Mouse (Mus musculus): Measurements from ENCODE around the gene Cks1b. TPM values are rescaled to one million over a fixed set of nuclear protein-coding genes. Genes with fewer than 3 reads are reported as not detected.

The Cks1b gene
- polyA plus RNA-seq (2015; fragmentation: Nextera tagmentation; extraction: Ambion mirVana) = 269 and 311 TPM in 2 replicates

- Histone ChIP-seq H3K9me3 (ENCODE audit: control insufficient read depth, low read length) (no peaks in the 10 kb centered on the region), H3K9ac (ENCODE audit: low read depth, low read length) (peak within 1 kb of the TSS; percentile 72), H3K36me3 (ENCODE audit: control insufficient read depth, insufficient read depth, low read length) (peaks cover 19% of the 10 kb centered on the region), H3K4me3 (ENCODE audit: low read length) (peak within 1 kb of the TSS; percentile 60), H3K27ac (ENCODE audit: low read length) (peak within 1 kb of the TSS; percentile 98), H3K4me2 (ENCODE audit: low read depth, low read length) (peak within 1 kb of the TSS; percentile 86), H3K27me3 (replicated peaks; ENCODE audit: control insufficient read depth, insufficient read depth, low read length) (no peaks in the 10 kb centered on the region), H3K4me1 (ENCODE audit: control insufficient read depth, insufficient read depth, low read length) (peaks cover 28% of the 10 kb centered on the region)
- WGBS = under 1% methylated on average over 39 of the region's 39 CpGs
- peak; percentile 94 for ATAC-seq
These were observed at the start of gene Cks1b, which contains the start of gene Shc1 for GRCm38 (mm10) chr3:89418170-89418860. Gene Cks1b, minus strand, starts transcription at chr3:89418383. Gene Shc1, plus strand, starts transcription at chr3:89418443.

GRCm38 (mm10) chr3:89458965-89459807 is 41.0 kb upstream of the Cks1b start:
- Histone ChIP-seq H3K27ac (ENCODE audit: low read length) (peak overlapping the region; percentile 89), H3K4me3 (ENCODE audit: low read length) (peak overlapping the region; percentile 76), H3K27me3 (replicated peaks; ENCODE audit: control insufficient read depth, insufficient read depth, low read length) (no peaks in the 10 kb centered on the region), H3K9ac (ENCODE audit: low read depth, low read length) (peak overlapping the region; percentile 85), H3K4me2 (ENCODE audit: low read depth, low read length) (peak overlapping the region; percentile 84), H3K9me3 (ENCODE audit: control insufficient read depth, low read length) (no peaks in the 10 kb centered on the region), H3K36me3 (ENCODE audit: control insufficient read depth, insufficient read depth, low read length) (0 out of 2 replicates have a peak, but pooled peaks cover 3% of the 10 kb centered on the region), H3K4me1 (ENCODE audit: control insufficient read depth, insufficient read depth, low read length) (peaks cover 15% of the 10 kb centered on the region)
- WGBS = under 1% methylated on average over 35 of the region's 36 CpGs
- ATAC-seq = peak; percentile 89

GRCm38 (mm10) chr3:89458372-89458964 is 40.3 kb upstream of the Cks1b start:
- Histone ChIP-seq H3K27ac (ENCODE audit: low read length) (peak overlapping the region; percentile 55), H3K9ac (ENCODE audit: low read depth, low read length) (0 out of 2 replicates have a peak overlapping the region, but pooled peaks have one; percentile 85), H3K9me3 (ENCODE audit: control insufficient read depth, low read length) (no peaks in the 10 kb centered on the region), H3K4me3 (ENCODE audit: low read length) (peak overlapping the region; percentile 76), H3K36me3 (ENCODE audit: control insufficient read depth, insufficient read depth, low read length) (0 out of 2 replicates have a peak, but pooled peaks cover 3% of the 10 kb centered on the region), H3K27me3 (replicated peaks; ENCODE audit: control insufficient read depth, insufficient read depth, low read length) (no peaks in the 10 kb centered on the region), H3K4me2 (ENCODE audit: low read depth, low read length) (peak overlapping the region; percentile 84), H3K4me1 (ENCODE audit: control insufficient read depth, insufficient read depth, low read length) (peaks cover 15% of the 10 kb centered on the region)
- ATAC-seq = peak; percentile 65
- 42% methylated on average over 13 of the region's 13 CpGs for WGBS

GRCm38 (mm10) chr3:89456726-89457665 is 38.8 kb upstream of the Cks1b start:
- H3K9me3 ChIP-seq (ENCODE audit: control insufficient read depth, low read length) = no peaks in the 10 kb centered on the region
- H3K27me3 ChIP-seq (replicated peaks; ENCODE audit: control insufficient read depth, insufficient read depth, low read length) = no peaks in the 10 kb centered on the region
- H3K4me3 ChIP-seq (ENCODE audit: low read length) = no peak overlapping the region
- H3K4me1 ChIP-seq (ENCODE audit: control insufficient read depth, insufficient read depth, low read length) = peaks cover 15% of the 10 kb centered on the region
- WGBS = 34% methylated on average over 10 of the region's 10 CpGs
- H3K27ac ChIP-seq (ENCODE audit: low read length) = no peak overlapping the region
- no peak overlapping the region for H3K4me2 ChIP-seq (ENCODE audit: low read depth, low read length)
- 0 out of 2 replicates have a peak, but pooled peaks cover 3% of the 10 kb centered on the region for H3K36me3 ChIP-seq (ENCODE audit: control insufficient read depth, insufficient read depth, low read length)
- peak; percentile 34 for ATAC-seq
- H3K9ac ChIP-seq (ENCODE audit: low read depth, low read length) = no peak overlapping the region

GRCm38 (mm10) chr3:89455786-89456285 is 37.7 kb upstream of the Cks1b start:
- no peak for ATAC-seq
- 83% methylated on average over 1 of the region's 1 CpGs for WGBS

GRCm38 (mm10) chr3:89454401-89455177 is 36.4 kb upstream of the Cks1b start, which contains the start of gene Pmvk:
Gene Pmvk, plus strand, starts transcription at chr3:89454541.
- Histone ChIP-seq H3K27me3 (replicated peaks; ENCODE audit: control insufficient read depth, insufficient read depth, low read length) (no peaks in the 10 kb centered on the region), H3K4me2 (ENCODE audit: low read depth, low read length) (no peak within 1 kb of the TSS), H3K4me3 (ENCODE audit: low read length) (no peak within 1 kb of the TSS), H3K36me3 (ENCODE audit: control insufficient read depth, insufficient read depth, low read length) (no peaks in the 10 kb centered on the region), H3K27ac (ENCODE audit: low read length) (no peak within 1 kb of the TSS), H3K9me3 (ENCODE audit: control insufficient read depth, low read length) (no peaks in the 10 kb centered on the region), H3K9ac (ENCODE audit: low read depth, low read length) (no peak within 1 kb of the TSS), H3K4me1 (ENCODE audit: control insufficient read depth, insufficient read depth, low read length) (peaks cover 16% of the 10 kb centered on the region)
- WGBS = 58% methylated on average over 10 of the region's 10 CpGs
- ATAC-seq = no peak

More at GRCm38 (mm10) chr3:89455786-89456285, 37.7 kb upstream of the Cks1b start:
- Histone ChIP-seq H3K27me3 (replicated peaks; ENCODE audit: control insufficient read depth, insufficient read depth, low read length) (no peaks in the 10 kb centered on the region), H3K9ac (ENCODE audit: low read depth, low read length) (no peak overlapping the region), H3K4me1 (ENCODE audit: control insufficient read depth, insufficient read depth, low read length) (peaks cover 18% of the 10 kb centered on the region), H3K27ac (ENCODE audit: low read length) (no peak overlapping the region), H3K4me2 (ENCODE audit: low read depth, low read length) (no peak overlapping the region), H3K36me3 (ENCODE audit: control insufficient read depth, insufficient read depth, low read length) (no peaks in the 10 kb centered on the region), H3K9me3 (ENCODE audit: control insufficient read depth, low read length) (no peaks in the 10 kb centered on the region), H3K4me3 (ENCODE audit: low read length) (no peak overlapping the region)

- WGBS = 72% methylated on average over 1 of the region's 1 CpGs
- ATAC-seq = no peak
These were observed 33.7 kb upstream of the Cks1b start for GRCm38 (mm10) chr3:89451916-89452315.

GRCm38 (mm10) chr3:89449541-89449940 is 31.4 kb upstream of the Cks1b start:
- Histone ChIP-seq H3K4me3 (ENCODE audit: low read length) (no peak overlapping the region), H3K4me2 (ENCODE audit: low read depth, low read length) (no peak overlapping the region), H3K4me1 (ENCODE audit: control insufficient read depth, insufficient read depth, low read length) (0 out of 2 replicates have a peak, but pooled peaks cover 7% of the 10 kb centered on the region), H3K36me3 (ENCODE audit: control insufficient read depth, insufficient read depth, low read length) (peaks cover 8% of the 10 kb centered on the region; the same call in 1 of the 2 replicates), H3K27ac (ENCODE audit: low read length) (no peak overlapping the region), H3K27me3 (replicated peaks; ENCODE audit: control insufficient read depth, insufficient read depth, low read length) (no peaks in the 10 kb centered on the region), H3K9ac (ENCODE audit: low read depth, low read length) (no peak overlapping the region), H3K9me3 (ENCODE audit: control insufficient read depth, low read length) (no peaks in the 10 kb centered on the region)
- WGBS = 52% methylated on average over 7 of the region's 7 CpGs
- peak; percentile 51 for ATAC-seq

More at GRCm38 (mm10) chr3:89451916-89452315, 33.7 kb upstream of the Cks1b start:
- no peaks in the 10 kb centered on the region for H3K9me3 ChIP-seq (ENCODE audit: control insufficient read depth, low read length)
- no peaks in the 10 kb centered on the region for H3K27me3 ChIP-seq (replicated peaks; ENCODE audit: control insufficient read depth, insufficient read depth, low read length)
- no peak overlapping the region for H3K9ac ChIP-seq (ENCODE audit: low read depth, low read length)
- H3K4me1 ChIP-seq (ENCODE audit: control insufficient read depth, insufficient read depth, low read length) = peaks cover 9% of the 10 kb centered on the region; the same call in 1 of the 2 replicates
- no peaks in the 10 kb centered on the region for H3K36me3 ChIP-seq (ENCODE audit: control insufficient read depth, insufficient read depth, low read length)
- no peak overlapping the region for H3K4me2 ChIP-seq (ENCODE audit: low read depth, low read length)
- H3K27ac ChIP-seq (ENCODE audit: low read length) = no peak overlapping the region
- H3K4me3 ChIP-seq (ENCODE audit: low read length) = no peak overlapping the region
